Mouse (Mus musculus): ENCODE data around the gene Fam89b. TPM values are rescaled to one million over a fixed set of nuclear protein-coding genes. Genes with fewer than 3 reads are reported as not detected.
A peak's percentile ranks its signal among the peaks of the same experiment; 100 is the strongest.

Fam89b gene
- polyA plus RNA-seq, 1 experiment from 2014 or later, result 29.7 TPM

- H3K9me3 ChIP-seq (replicated peaks; ENCODE audit: control insufficient read depth, low read length), result no peaks in the 10 kb centered on the region
- peak overlapping the region; percentile 92 for H3K4me3 ChIP-seq (ENCODE audit: low read depth, low read length)
- no peaks in the 10 kb centered on the region for H3K36me3 ChIP-seq (ENCODE audit: control insufficient read depth, insufficient read depth)
- peaks cover 50% of the 10 kb centered on the region for H3K4me1 ChIP-seq (ENCODE audit: control insufficient read depth, low read depth, low read length)
- peak overlapping the region; percentile 98 for H3K9ac ChIP-seq (ENCODE audit: low read depth, low read length)
- H3K27ac ChIP-seq (ENCODE audit: low read length), result peak overlapping the region; percentile 98
- H3K27me3 ChIP-seq (ENCODE audit: control insufficient read depth, insufficient read depth, low read depth, low read length), result no peaks in the 10 kb centered on the region
- H3K4me2 ChIP-seq (ENCODE audit: low read depth, low read length), result peak overlapping the region; percentile 93
- 11% methylated on average over 37 of the region's 37 CpGs for WGBS (ENCODE audit: insufficient replicate concordance)
- ATAC-seq (ENCODE audit: low read depth), result no peak
Observed at GRCm38 (mm10) chr19:5728631-5729443, 616 bp downstream of the Fam89b start.

GRCm38 (mm10) chr19:5727701-5728100, 1.8 kb downstream of the Fam89b start:
- Histone ChIP-seq H3K4me3 (ENCODE audit: low read depth, low read length) (peak overlapping the region; percentile 92), H3K27me3 (ENCODE audit: control insufficient read depth, insufficient read depth, low read depth, low read length) (no peaks in the 10 kb centered on the region), H3K27ac (ENCODE audit: low read length) (peak overlapping the region; percentile 98)

GRCm38 (mm10) chr19:5726961-5727578, 2.4 kb downstream of the Fam89b start:
- ATAC-seq (ENCODE audit: low read depth), result peak; percentile 62
- Histone ChIP-seq H3K9ac (ENCODE audit: low read depth, low read length) (peak overlapping the region; percentile 98), H3K36me3 (ENCODE audit: control insufficient read depth, insufficient read depth) (peaks cover 5% of the 10 kb centered on the region), H3K4me2 (ENCODE audit: low read depth, low read length) (peak overlapping the region; percentile 93), H3K27ac (ENCODE audit: low read length) (peak overlapping the region; percentile 98), H3K4me3 (ENCODE audit: low read depth, low read length) (peak overlapping the region; percentile 92), H3K27me3 (ENCODE audit: control insufficient read depth, insufficient read depth, low read depth, low read length) (no peaks in the 10 kb centered on the region), H3K9me3 (replicated peaks; ENCODE audit: control insufficient read depth, low read length) (no peaks in the 10 kb centered on the region), H3K4me1 (ENCODE audit: control insufficient read depth, low read depth, low read length) (peaks cover 61% of the 10 kb centered on the region)
- WGBS (ENCODE audit: insufficient replicate concordance), result 14% methylated on average over 15 of the region's 15 CpGs

More at GRCm38 (mm10) chr19:5727701-5728100, 1.8 kb downstream of the Fam89b start:
- H3K4me2 ChIP-seq (ENCODE audit: low read depth, low read length), result peak overlapping the region; percentile 93
- peak overlapping the region; percentile 98 for H3K9ac ChIP-seq (ENCODE audit: low read depth, low read length)
- no peaks in the 10 kb centered on the region for H3K9me3 ChIP-seq (replicated peaks; ENCODE audit: control insufficient read depth, low read length)
- H3K4me1 ChIP-seq (ENCODE audit: control insufficient read depth, low read depth, low read length), result peaks cover 55% of the 10 kb centered on the region
- ATAC-seq (ENCODE audit: low read depth), result no peak
- no peaks in the 10 kb centered on the region for H3K36me3 ChIP-seq (ENCODE audit: control insufficient read depth, insufficient read depth)
- WGBS (ENCODE audit: insufficient replicate concordance), result 1% methylated on average over 14 of the region's 14 CpGs

- Histone ChIP-seq H3K27ac (ENCODE audit: low read length) (peak within 1 kb of the TSS; percentile 98), H3K4me2 (ENCODE audit: low read depth, low read length) (peak within 1 kb of the TSS; percentile 93), H3K4me1 (ENCODE audit: control insufficient read depth, low read depth, low read length) (peaks cover 61% of the 10 kb centered on the region), H3K27me3 (ENCODE audit: control insufficient read depth, insufficient read depth, low read depth, low read length) (no peaks in the 10 kb centered on the region), H3K36me3 (ENCODE audit: control insufficient read depth, insufficient read depth) (peaks cover 17% of the 10 kb centered on the region), H3K9me3 (replicated peaks; ENCODE audit: control insufficient read depth, low read length) (no peaks in the 10 kb centered on the region), H3K4me3 (ENCODE audit: low read depth, low read length) (peak within 1 kb of the TSS; percentile 92), H3K9ac (ENCODE audit: low read depth, low read length) (peak within 1 kb of the TSS; percentile 98)
- 2% methylated on average over 43 of the region's 49 CpGs for WGBS (ENCODE audit: insufficient replicate concordance)
- ATAC-seq (ENCODE audit: low read depth), result peak; percentile 37
Observed at GRCm38 (mm10) chr19:5725767-5726515, 3.5 kb downstream of the Fam89b start, which contains the start of gene Ehbp1l1. Gene Ehbp1l1, minus strand, starts transcription at chr19:5726317.

- peak overlapping the region; percentile 98 for H3K27ac ChIP-seq (ENCODE audit: low read length)
- H3K4me1 ChIP-seq (ENCODE audit: control insufficient read depth, low read depth, low read length), result peaks cover 61% of the 10 kb centered on the region
- ATAC-seq (ENCODE audit: low read depth), result no peak
- peak overlapping the region; percentile 92 for H3K4me3 ChIP-seq (ENCODE audit: low read depth, low read length)
- H3K9ac ChIP-seq (ENCODE audit: low read depth, low read length), result peak overlapping the region; percentile 98
- H3K36me3 ChIP-seq (ENCODE audit: control insufficient read depth, insufficient read depth), result peaks cover 24% of the 10 kb centered on the region
- H3K9me3 ChIP-seq (replicated peaks; ENCODE audit: control insufficient read depth, low read length), result no peaks in the 10 kb centered on the region
- H3K27me3 ChIP-seq (ENCODE audit: control insufficient read depth, insufficient read depth, low read depth, low read length), result no peaks in the 10 kb centered on the region
- H3K4me2 ChIP-seq (ENCODE audit: low read depth, low read length), result peak overlapping the region; percentile 93
- WGBS (ENCODE audit: insufficient replicate concordance), result 16% methylated on average over 12 of the region's 12 CpGs
Observed at GRCm38 (mm10) chr19:5725029-5725707, 4.3 kb downstream of the Fam89b start.

GRCm38 (mm10) chr19:5724549-5724941, 4.9 kb downstream of the Fam89b start:
- WGBS (ENCODE audit: insufficient replicate concordance), result 8% methylated on average over 7 of the region's 7 CpGs

GRCm38 (mm10) chr19:5723934-5724548, 5.4 kb downstream of the Fam89b start:
- peaks cover 36% of the 10 kb centered on the region for H3K36me3 ChIP-seq (ENCODE audit: control insufficient read depth, insufficient read depth)
- H3K9ac ChIP-seq (ENCODE audit: low read depth, low read length), result peak overlapping the region; percentile 98
- no peaks in the 10 kb centered on the region for H3K9me3 ChIP-seq (replicated peaks; ENCODE audit: control insufficient read depth, low read length)
- peaks cover 61% of the 10 kb centered on the region for H3K4me1 ChIP-seq (ENCODE audit: control insufficient read depth, low read depth, low read length)
- H3K27ac ChIP-seq (ENCODE audit: low read length), result peak overlapping the region; percentile 98
- WGBS (ENCODE audit: insufficient replicate concordance), result 15% methylated on average over 4 of the region's 4 CpGs
- H3K27me3 ChIP-seq (ENCODE audit: control insufficient read depth, insufficient read depth, low read depth, low read length), result no peaks in the 10 kb centered on the region
- H3K4me3 ChIP-seq (ENCODE audit: low read depth, low read length), result peak overlapping the region; percentile 92
- ATAC-seq (ENCODE audit: low read depth), result no peak
- peak overlapping the region; percentile 93 for H3K4me2 ChIP-seq (ENCODE audit: low read depth, low read length)

More at GRCm38 (mm10) chr19:5724549-5724941, 4.9 kb downstream of the Fam89b start:
- peaks cover 61% of the 10 kb centered on the region for H3K4me1 ChIP-seq (ENCODE audit: control insufficient read depth, low read depth, low read length)
- H3K9me3 ChIP-seq (replicated peaks; ENCODE audit: control insufficient read depth, low read length), result no peaks in the 10 kb centered on the region
- peak; percentile 65 for ATAC-seq (ENCODE audit: low read depth)
- H3K9ac ChIP-seq (ENCODE audit: low read depth, low read length), result peak overlapping the region; percentile 98
- H3K4me2 ChIP-seq (ENCODE audit: low read depth, low read length), result peak overlapping the region; percentile 93
- peaks cover 30% of the 10 kb centered on the region for H3K36me3 ChIP-seq (ENCODE audit: control insufficient read depth, insufficient read depth)
- H3K27me3 ChIP-seq (ENCODE audit: control insufficient read depth, insufficient read depth, low read depth, low read length), result no peaks in the 10 kb centered on the region
- H3K27ac ChIP-seq (ENCODE audit: low read length), result peak overlapping the region; percentile 98
- H3K4me3 ChIP-seq (ENCODE audit: low read depth, low read length), result peak overlapping the region; percentile 92

- WGBS (ENCODE audit: insufficient replicate concordance), result 40% methylated on average over 7 of the region's 7 CpGs
- peak; percentile 68 for ATAC-seq (ENCODE audit: low read depth)
- peaks cover 50% of the 10 kb centered on the region for H3K4me1 ChIP-seq (ENCODE audit: control insufficient read depth, low read depth, low read length)
Observed at GRCm38 (mm10) chr19:5722848-5723425, 6.5 kb downstream of the Fam89b start.

More at GRCm38 (mm10) chr19:5722848-5723425, 6.5 kb downstream of the Fam89b start:
- H3K4me2 ChIP-seq (ENCODE audit: low read depth, low read length), result peak overlapping the region; percentile 93
- no peaks in the 10 kb centered on the region for H3K27me3 ChIP-seq (ENCODE audit: control insufficient read depth, insufficient read depth, low read depth, low read length)
- H3K36me3 ChIP-seq (ENCODE audit: control insufficient read depth, insufficient read depth), result peaks cover 45% of the 10 kb centered on the region
- peak overlapping the region; percentile 98 for H3K27ac ChIP-seq (ENCODE audit: low read length)
- peak overlapping the region; percentile 98 for H3K9ac ChIP-seq (ENCODE audit: low read depth, low read length)
- H3K4me3 ChIP-seq (ENCODE audit: low read depth, low read length), result peak overlapping the region; percentile 92
- H3K9me3 ChIP-seq (replicated peaks; ENCODE audit: control insufficient read depth, low read length), result no peaks in the 10 kb centered on the region

All from liver, embryonic 16.5 days (tissue).